Mouse (Mus musculus) lung, adult 2 months (tissue): ENCODE data around the gene Prep.

ENCODE experiments used
- CTCF ChIP-seq: fragments of 200-500 bp; IDR thresholded peaks from 2 replicates; pipeline ENCODE4 v1.5.1; 2011; ENCODE audit warnings: mild to moderate bottlenecking, low read length, control low read depth; ENCODE audit not compliant: insufficient read depth
- POLR2A ChIP-seq: fragments of 200-500 bp; IDR thresholded peaks from 2 replicates; pipeline ENCODE4 v1.6.1; 2011; ENCODE audit warnings: low read depth, mild to moderate bottlenecking, control low read depth, low read length, borderline replicate concordance; ENCODE audit errors: extremely low read depth

GRCm38 (mm10) chr10:45079756-45080155 lies 12.8 kb downstream of the Prep start:
- TF ChIP-seq POLR2A (no peak), CTCF (no peak)
